Mouse (Mus musculus) intestine, embryonic 14.5 days (tissue): ENCODE measurements around the gene Pde11a. TPM values are rescaled to one million over a fixed set of nuclear protein-coding genes. Genes with fewer than 3 reads are reported as not detected.

ENCODE experiments used
- ATAC-seq: fragments of 200-750 bp; cut with Nextera tagmentation; replicated peaks from 2 replicates; pipeline ENCODE4 v1.8.0; 2017; ENCODE audit warnings: low read depth, moderate number of reproducible peaks, moderate TSS enrichment, moderate library complexity; ENCODE audit not compliant: low FRiP score, low TSS enrichment
- DNase-seq: peaks from one replicate; pipeline ENCODE4 v3.0.0-alpha.2; 2018; ENCODE audit warnings: low spot score
- H3K27ac ChIP-seq: fragments of 300-500 bp; sonication (generic); 2 replicates; pipeline ENCODE4 v1.5.1; 2014; ENCODE audit warnings: low read depth, mild to moderate bottlenecking, control low read depth
- H3K27me3 ChIP-seq: fragments of 300-500 bp; sonication (generic); replicated peaks from 2 replicates; pipeline ENCODE4 v1.6.1; 2014; ENCODE audit warnings: low read length, control low read depth; ENCODE audit not compliant: control insufficient read depth, insufficient read depth
- H3K36me3 ChIP-seq: fragments of 300-500 bp; sonication (generic); 2 replicates; pipeline ENCODE4 v1.6.1; 2014; ENCODE audit warnings: low read length, control low read depth; ENCODE audit not compliant: control insufficient read depth, insufficient read depth
- H3K4me1 ChIP-seq: fragments of 300-500 bp; sonication (generic); replicated peaks from 2 replicates; pipeline ENCODE4 v1.6.1; 2014; ENCODE audit warnings: low read length, control low read depth, mixed read lengths; ENCODE audit not compliant: control insufficient read depth, insufficient read depth
- H3K4me2 ChIP-seq: fragments of 300-500 bp; sonication (generic); 2 replicates; pipeline ENCODE4 v1.6.1; 2014; ENCODE audit warnings: low read length
- H3K4me3 ChIP-seq: fragments of 300-500 bp; sonication (generic); 2 replicates; pipeline ENCODE4 v1.5.1; 2014; ENCODE audit warnings: low read depth, low read length, control low read depth, mixed read lengths
- H3K9ac ChIP-seq: fragments of 300-500 bp; sonication (generic); 2 replicates; pipeline ENCODE4 v1.6.1; 2014; ENCODE audit warnings: mild to moderate bottlenecking, low read length
- H3K9me3 ChIP-seq: fragments of 300-500 bp; sonication (generic); 2 replicates; pipeline ENCODE4 v1.6.1; 2016; ENCODE audit warnings: low read length, control low read depth; ENCODE audit not compliant: control insufficient read depth
- WGBS: fragments of 180-500 bp; shearing (Covaris S2); extraction: QIAGEN DNeasy Blood & Tissue Kit; methylation state at CpG from one replicate; pipeline ENCODE4 v1.1.7; 2014; 5-methylcytosine and 5-hydroxymethylcytosine counted together
- polyA plus RNA-seq: library from polyadenylated mRNA; unstranded; fragments of >200 nt; fragmentation: Nextera tagmentation; extraction: Ambion mirVana; gene quantifications from 2 replicates; pipeline ENCODE4 v1.2.1, GENCODE M21; 2014

Gene Pde11a
- polyA plus RNA-seq, 1 experiment from 2014 or later: 0.42 TPM

- WGBS: 65% methylated on average over 11 of the region's 11 CpGs
- Histone ChIP-seq H3K36me3 (no peaks in the 10 kb centered on the region), H3K4me2 (no peak overlapping the region), H3K27me3 (no peaks in the 10 kb centered on the region), H3K4me3 (no peak overlapping the region), H3K27ac (no peak overlapping the region), H3K4me1 (no peaks in the 10 kb centered on the region), H3K9ac (no peak overlapping the region), H3K9me3 (no peaks in the 10 kb centered on the region)
- DNase-seq (no peak), ATAC-seq (no peak)
Measured at GRCm38 (mm10) chr2:76332161-76332805, 6.3 kb downstream of the Pde11a start.

GRCm38 (mm10) chr2:76330081-76330480 lies 8.5 kb downstream of the Pde11a start:
- DNase-seq (no peak), ATAC-seq (no peak)
- no peak overlapping the region for H3K27ac ChIP-seq
- H3K9ac ChIP-seq: no peak overlapping the region
- no peaks in the 10 kb centered on the region for H3K4me1 ChIP-seq
- no peak overlapping the region for H3K4me2 ChIP-seq
- 82% methylated on average over 5 of the region's 5 CpGs for WGBS
- H3K4me3 ChIP-seq: no peak overlapping the region
- H3K27me3 ChIP-seq: no peaks in the 10 kb centered on the region
- no peaks in the 10 kb centered on the region for H3K9me3 ChIP-seq
- H3K36me3 ChIP-seq: no peaks in the 10 kb centered on the region

- ATAC-seq: no peak
Measured at GRCm38 (mm10) chr2:76326161-76326560, 12.4 kb downstream of the Pde11a start.

GRCm38 (mm10) chr2:76324463-76324862 lies 14.1 kb downstream of the Pde11a start:
- no peak for ATAC-seq
- H3K4me2 ChIP-seq: no peak overlapping the region
- no peaks in the 10 kb centered on the region for H3K36me3 ChIP-seq
- DNase-seq: no peak
- H3K9ac ChIP-seq: no peak overlapping the region
- H3K27me3 ChIP-seq: no peaks in the 10 kb centered on the region
- 88% methylated on average over 5 of the region's 5 CpGs for WGBS
- no peak overlapping the region for H3K27ac ChIP-seq
- no peaks in the 10 kb centered on the region for H3K9me3 ChIP-seq
- no peak overlapping the region for H3K4me3 ChIP-seq
- H3K4me1 ChIP-seq: no peaks in the 10 kb centered on the region

More at GRCm38 (mm10) chr2:76326161-76326560, 12.4 kb downstream of the Pde11a start:
- Histone ChIP-seq H3K4me2 (no peak overlapping the region), H3K27me3 (no peaks in the 10 kb centered on the region), H3K9ac (no peak overlapping the region), H3K4me3 (no peak overlapping the region), H3K27ac (no peak overlapping the region), H3K4me1 (no peaks in the 10 kb centered on the region), H3K9me3 (no peaks in the 10 kb centered on the region), H3K36me3 (no peaks in the 10 kb centered on the region)
- DNase-seq: no peak
- 85% methylated on average over 3 of the region's 3 CpGs for WGBS

- Histone ChIP-seq H3K9ac (no peak overlapping the region), H3K4me3 (no peak overlapping the region), H3K36me3 (no peaks in the 10 kb centered on the region), H3K4me1 (no peaks in the 10 kb centered on the region), H3K27me3 (no peaks in the 10 kb centered on the region), H3K27ac (no peak overlapping the region), H3K4me2 (no peak overlapping the region), H3K9me3 (no peaks in the 10 kb centered on the region)
- 89% methylated on average over 21 of the region's 21 CpGs for WGBS
- DNase-seq (no peak), ATAC-seq (no peak)
Measured at GRCm38 (mm10) chr2:76323185-76323875, 15.2 kb downstream of the Pde11a start.

- Histone ChIP-seq H3K4me3 (no peak overlapping the region), H3K27ac (no peak overlapping the region), H3K4me1 (no peaks in the 10 kb centered on the region), H3K9me3 (no peaks in the 10 kb centered on the region), H3K9ac (no peak overlapping the region), H3K27me3 (no peaks in the 10 kb centered on the region), H3K36me3 (no peaks in the 10 kb centered on the region), H3K4me2 (no peak overlapping the region)
- DNase-seq (no peak), ATAC-seq (no peak)
- WGBS: 88% methylated on average over 6 of the region's 6 CpGs
Measured at GRCm38 (mm10) chr2:76320336-76320735, 18.2 kb downstream of the Pde11a start.

GRCm38 (mm10) chr2:76319231-76319630 lies 19.3 kb downstream of the Pde11a start:
- H3K4me1 ChIP-seq: no peaks in the 10 kb centered on the region
- no peak overlapping the region for H3K9ac ChIP-seq
- H3K4me2 ChIP-seq: no peak overlapping the region
- no peak overlapping the region for H3K27ac ChIP-seq
- 87% methylated on average over 6 of the region's 6 CpGs for WGBS
- DNase-seq (no peak), ATAC-seq (no peak)
- H3K36me3 ChIP-seq: no peaks in the 10 kb centered on the region
- no peaks in the 10 kb centered on the region for H3K9me3 ChIP-seq
- no peaks in the 10 kb centered on the region for H3K27me3 ChIP-seq
- H3K4me3 ChIP-seq: no peak overlapping the region

- 85% methylated on average over 3 of the region's 3 CpGs for WGBS
- Histone ChIP-seq H3K9ac (no peak overlapping the region), H3K4me1 (no peaks in the 10 kb centered on the region), H3K4me2 (no peak overlapping the region), H3K27ac (no peak overlapping the region), H3K27me3 (no peaks in the 10 kb centered on the region), H3K9me3 (no peaks in the 10 kb centered on the region), H3K36me3 (no peaks in the 10 kb centered on the region), H3K4me3 (no peak overlapping the region)
- ATAC-seq (no peak), DNase-seq (peak; percentile 34)
Measured at GRCm38 (mm10) chr2:76287671-76288070, 50.9 kb downstream of the Pde11a start.

GRCm38 (mm10) chr2:76286288-76286740 lies 52.3 kb downstream of the Pde11a start:
- Histone ChIP-seq H3K4me2 (no peak overlapping the region), H3K27ac (no peak overlapping the region), H3K4me3 (no peak overlapping the region), H3K27me3 (no peaks in the 10 kb centered on the region), H3K4me1 (no peaks in the 10 kb centered on the region), H3K9me3 (no peaks in the 10 kb centered on the region), H3K9ac (no peak overlapping the region), H3K36me3 (no peaks in the 10 kb centered on the region)
- no peak for ATAC-seq
- 80% methylated on average over 4 of the region's 4 CpGs for WGBS
- peak; percentile 24 for DNase-seq
